Mouse (Mus musculus) ES-Bruce4 (cell line): ENCODE results near the gene Nkap. TPM values are rescaled to one million over a fixed set of nuclear protein-coding genes. Genes with fewer than 3 reads are reported as not detected.
A peak's percentile ranks its signal among the peaks of the same experiment; 100 is the strongest.
"Not testable (repeated sequence)": the region's sequence is repeated elsewhere in the genome, so short reads cannot be mapped to it uniquely, and the experiment has no call there.

Experiments
- H3K27ac ChIP-seq: 2 replicates; pipeline ENCODE4 v1.5.1; 2012; ENCODE audit warnings: low read length, inconsistent platforms; ENCODE audit not compliant: insufficient read depth
- H3K27me3 ChIP-seq: 2 replicates; pipeline ENCODE4 v1.6.1; 2012; ENCODE audit warnings: mild to moderate bottlenecking, low read length, inconsistent platforms; ENCODE audit not compliant: control insufficient read depth, poor library complexity, insufficient read depth, severe bottlenecking
- H3K36me3 ChIP-seq: 2 replicates; pipeline ENCODE4 v1.6.1; 2012; ENCODE audit warnings: inconsistent platforms, mild to moderate bottlenecking, low read length, moderate library complexity; ENCODE audit not compliant: control insufficient read depth, poor library complexity, insufficient read depth, severe bottlenecking
- H3K4me1 ChIP-seq: one replicate; pipeline ENCODE4 v1.8.1; 2011; ENCODE audit warnings: low read length; ENCODE audit not compliant: control insufficient read depth, insufficient read depth
- H3K4me3 ChIP-seq: 2 replicates; pipeline ENCODE4 v1.5.1; 2011; ENCODE audit warnings: low read depth, mild to moderate bottlenecking, low read length
- H3K9ac ChIP-seq: 2 replicates; pipeline ENCODE4 v1.6.1; 2012; ENCODE audit warnings: low read depth, mild to moderate bottlenecking, inconsistent platforms; ENCODE audit not compliant: poor library complexity, severe bottlenecking
- H3K9me3 ChIP-seq: replicated peaks from 2 replicates; pipeline ENCODE4 v1.6.1; 2012; ENCODE audit warnings: mild to moderate bottlenecking, low read length, inconsistent platforms; ENCODE audit not compliant: control insufficient read depth, poor library complexity, insufficient read depth, severe bottlenecking
- CTCF ChIP-seq: IDR thresholded peaks from one replicate; pipeline ENCODE4 v1.8.1; 2011; ENCODE audit warnings: low read depth, low read length
- EP300 ChIP-seq: IDR thresholded peaks from 2 replicates; pipeline ENCODE4 v1.6.1; 2011; ENCODE audit warnings: low read depth, low read length; ENCODE audit not compliant: insufficient read depth
- POLR2A ChIP-seq: IDR thresholded peaks from one replicate; pipeline ENCODE4 v1.8.1; 2011; ENCODE audit warnings: low read length; ENCODE audit not compliant: insufficient read depth
- polyA plus RNA-seq: library from polyadenylated mRNA; stranded (reverse); fragments of >200 nt; gene quantifications from 2 replicates; pipeline ENCODE4 v1.2.4, GENCODE M21; 2011; ENCODE audit warnings: low read depth; ENCODE audit not compliant: missing spikeins, insufficient read depth, insufficient read length

Nkap gene
- polyA plus RNA-seq, 1 experiment = 27.2 TPM

- no peak within 1 kb of the TSS for H3K9ac ChIP-seq
- no peak within 1 kb of the TSS for H3K4me3 ChIP-seq
- TF ChIP-seq EP300 (no peak), CTCF (no peak), POLR2A (no peak)
- no peaks in the 10 kb centered on the region for H3K36me3 ChIP-seq
- H3K27me3 ChIP-seq = no peaks in the 10 kb centered on the region
- no peak within 1 kb of the TSS for H3K27ac ChIP-seq
- H3K9me3 ChIP-seq = no peaks in the 10 kb centered on the region
- no peaks in the 10 kb centered on the region for H3K4me1 ChIP-seq
Observed at GRCm38 (mm10) chrX:37168742-37169141, 42.1 kb downstream of the Nkap start, which contains the start of gene Akap14. Gene Akap14 (minus strand): TSS chrX:37168842.

- not testable (repeated sequence) for H3K27ac ChIP-seq, H3K4me1 ChIP-seq, H3K27me3 ChIP-seq, H3K4me3 ChIP-seq, H3K36me3 ChIP-seq, H3K9me3 ChIP-seq, H3K9ac ChIP-seq
Observed at GRCm38 (mm10) chrX:37184401-37184800, 57.8 kb downstream of the Nkap start.

DNA sequence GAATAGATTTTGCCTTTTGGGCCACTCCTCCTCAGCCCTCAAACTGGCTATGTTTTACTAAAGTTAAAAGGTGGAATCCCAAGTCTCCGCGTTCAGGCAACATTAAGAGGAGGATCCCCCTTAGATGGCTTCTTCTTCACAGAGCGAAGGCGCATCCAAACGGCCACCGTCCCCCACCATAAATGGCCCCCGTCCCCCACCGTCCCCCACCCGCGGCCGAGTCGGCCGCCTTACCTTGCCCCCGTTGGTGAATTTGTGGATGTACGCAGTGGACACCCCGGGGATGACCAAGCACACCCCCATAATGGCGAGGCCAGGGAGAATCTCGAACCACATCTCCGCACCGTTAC is 64.1 kb downstream of the Nkap start:
- no peak overlapping the region for H3K27ac ChIP-seq
- peak overlapping the region; percentile 85 for H3K4me3 ChIP-seq
- peak overlapping the region; percentile 30 for H3K9ac ChIP-seq
- no peak for TF ChIP-seq POLR2A
- TF ChIP-seq EP300 = no peak
- TF ChIP-seq CTCF = no peak
- no peaks in the 10 kb centered on the region for H3K36me3 ChIP-seq
- no peaks in the 10 kb centered on the region for H3K27me3 ChIP-seq
- no peaks in the 10 kb centered on the region for H3K4me1 ChIP-seq
- H3K9me3 ChIP-seq = no peaks in the 10 kb centered on the region

DNA sequence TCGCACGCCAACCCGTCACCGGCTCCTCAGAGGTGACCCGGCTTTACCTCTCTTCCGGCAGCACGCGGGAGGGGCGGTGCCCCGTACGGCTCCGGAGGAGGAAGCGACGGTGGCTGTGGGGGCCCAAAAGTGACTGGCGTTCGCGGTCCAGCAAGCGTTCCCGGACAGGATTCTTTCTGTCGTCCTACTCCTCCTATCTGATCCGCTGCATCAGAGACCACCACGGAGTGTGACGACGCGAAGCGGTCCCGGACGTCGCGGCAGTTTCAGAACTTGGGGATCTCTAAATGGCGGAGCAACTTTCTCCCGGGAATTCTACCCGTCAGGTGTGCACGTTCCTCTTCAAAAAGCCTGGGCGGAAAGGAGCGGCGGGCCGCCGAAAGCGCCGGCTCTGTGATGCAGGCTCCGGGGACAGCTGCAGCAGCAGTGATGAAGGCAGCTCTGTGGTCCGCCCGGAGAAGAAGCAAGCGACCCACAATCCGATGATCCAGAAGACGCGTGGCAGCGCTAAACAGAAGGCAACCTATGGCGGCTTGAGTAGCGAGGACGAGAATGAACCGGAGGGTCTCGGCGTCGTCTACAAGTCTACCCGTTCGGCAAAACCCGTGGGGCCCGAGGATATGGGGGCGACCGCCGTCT is 64.6 kb downstream of the Nkap start, which contains the start of the genes Ndufa1 and Rnf113a1:
Ndufa1 (minus strand) TSS at position 59 of the 639 bp plus-strand sequence.
Rnf113a1 (plus strand) TSS at position 141 of the 639 bp plus-strand sequence.
- H3K9ac ChIP-seq = peak within 1 kb of the TSS; percentile 70

GRCm38 (mm10) chrX:37191744-37192379 is 65.3 kb downstream of the Nkap start:
- Histone ChIP-seq H3K9me3 (no peaks in the 10 kb centered on the region), H3K36me3 (no peaks in the 10 kb centered on the region), H3K27ac (no peak overlapping the region), H3K4me3 (peak overlapping the region; percentile 74), H3K9ac (peak overlapping the region; percentile 70), H3K4me1 (no peaks in the 10 kb centered on the region), H3K27me3 (no peaks in the 10 kb centered on the region)
- no peak for TF ChIP-seq CTCF
- TF ChIP-seq EP300 = no peak
- TF ChIP-seq POLR2A = no peak

More for the DNA sequence above, 64.6 kb downstream of the Nkap start, which contains the start of the genes Ndufa1 and Rnf113a1:
- no peak within 1 kb of the TSS for H3K27ac ChIP-seq
- no peaks in the 10 kb centered on the region for H3K36me3 ChIP-seq
- no peaks in the 10 kb centered on the region for H3K27me3 ChIP-seq
- no peaks in the 10 kb centered on the region for H3K4me1 ChIP-seq
- TF ChIP-seq POLR2A = no peak
- no peak for TF ChIP-seq CTCF
- no peak for TF ChIP-seq EP300
- H3K9me3 ChIP-seq = no peaks in the 10 kb centered on the region
- H3K4me3 ChIP-seq = peak within 1 kb of the TSS; percentile 85

DNA sequence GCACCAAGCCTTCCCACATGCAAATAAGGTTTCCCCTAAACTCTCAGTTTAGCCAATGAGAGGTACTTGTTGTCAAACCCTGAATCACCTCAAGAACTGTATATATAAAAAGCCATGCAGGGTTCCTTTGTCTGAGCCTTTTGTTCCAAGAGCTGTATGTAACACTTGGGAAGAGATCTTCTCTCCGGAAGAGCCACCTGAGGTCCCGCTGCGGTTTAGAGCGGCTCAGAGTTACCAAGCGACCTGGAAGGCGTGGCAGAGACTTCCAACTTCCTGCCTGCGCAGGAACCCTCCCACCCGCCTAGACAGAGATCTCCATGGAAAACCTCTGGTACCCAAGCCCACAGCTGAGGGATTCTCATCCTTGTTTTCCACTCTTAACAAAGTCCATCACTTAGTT is 72.1 kb downstream of the Nkap start:
- Histone ChIP-seq H3K4me1 (no peaks in the 10 kb centered on the region), H3K36me3 (no peaks in the 10 kb centered on the region), H3K27me3 (no peaks in the 10 kb centered on the region), H3K4me3 (peak overlapping the region; percentile 24), H3K9me3 (no peaks in the 10 kb centered on the region), H3K27ac (no peak overlapping the region), H3K9ac (no peak overlapping the region)
- TF ChIP-seq CTCF (no peak), EP300 (no peak), POLR2A (no peak)

Other genes with a start within 250 kb of the Nkap start
- gene Nkrf, start 223.9 kb upstream of the Nkap start, polyA plus RNA-seq = 15.2 and 17.7 TPM in 2 replicates
- 18.5 and 20.4 TPM in 2 replicates for gene Sept6, start 135.0 kb upstream of the Nkap start, polyA plus RNA-seq
- gene Sowahd, start 78.0 kb upstream of the Nkap start, polyA plus RNA-seq = not detected in 2 replicates
- 1,538 and 1,601 TPM in 2 replicates for gene Rpl39, start 41.4 kb upstream of the Nkap start, polyA plus RNA-seq
- gene Upf3b, start 16.5 kb upstream of the Nkap start, polyA plus RNA-seq = 57.0 and 61.2 TPM in 2 replicates
- not detected in 2 replicates for gene Akap14, start 42.0 kb downstream of the Nkap start, polyA plus RNA-seq
- 114 and 118 TPM in 2 replicates for gene Ndufa1, start 64.4 kb downstream of the Nkap start, polyA plus RNA-seq
- gene Rnf113a1, start 64.5 kb downstream of the Nkap start, polyA plus RNA-seq = 5.3 and 9.1 TPM in 2 replicates
- gene Gm9, start 84.2 kb downstream of the Nkap start, polyA plus RNA-seq = 3.0 and 3.3 TPM in 2 replicates
- not detected in 2 replicates for gene Rhox1, start 95.5 kb downstream of the Nkap start, polyA plus RNA-seq
- not detected in 2 replicates for gene Rhox2a, start 118.2 kb downstream of the Nkap start, polyA plus RNA-seq
- not detected in 2 replicates for gene Rhox3a, start 123.1 kb downstream of the Nkap start, polyA plus RNA-seq
- not detected in 2 replicates for gene Rhox4a, start 138.5 kb downstream of the Nkap start, polyA plus RNA-seq